Comparison of ENCODE assay signal across 8 mouse cellular contexts in the genomic region with DNA sequence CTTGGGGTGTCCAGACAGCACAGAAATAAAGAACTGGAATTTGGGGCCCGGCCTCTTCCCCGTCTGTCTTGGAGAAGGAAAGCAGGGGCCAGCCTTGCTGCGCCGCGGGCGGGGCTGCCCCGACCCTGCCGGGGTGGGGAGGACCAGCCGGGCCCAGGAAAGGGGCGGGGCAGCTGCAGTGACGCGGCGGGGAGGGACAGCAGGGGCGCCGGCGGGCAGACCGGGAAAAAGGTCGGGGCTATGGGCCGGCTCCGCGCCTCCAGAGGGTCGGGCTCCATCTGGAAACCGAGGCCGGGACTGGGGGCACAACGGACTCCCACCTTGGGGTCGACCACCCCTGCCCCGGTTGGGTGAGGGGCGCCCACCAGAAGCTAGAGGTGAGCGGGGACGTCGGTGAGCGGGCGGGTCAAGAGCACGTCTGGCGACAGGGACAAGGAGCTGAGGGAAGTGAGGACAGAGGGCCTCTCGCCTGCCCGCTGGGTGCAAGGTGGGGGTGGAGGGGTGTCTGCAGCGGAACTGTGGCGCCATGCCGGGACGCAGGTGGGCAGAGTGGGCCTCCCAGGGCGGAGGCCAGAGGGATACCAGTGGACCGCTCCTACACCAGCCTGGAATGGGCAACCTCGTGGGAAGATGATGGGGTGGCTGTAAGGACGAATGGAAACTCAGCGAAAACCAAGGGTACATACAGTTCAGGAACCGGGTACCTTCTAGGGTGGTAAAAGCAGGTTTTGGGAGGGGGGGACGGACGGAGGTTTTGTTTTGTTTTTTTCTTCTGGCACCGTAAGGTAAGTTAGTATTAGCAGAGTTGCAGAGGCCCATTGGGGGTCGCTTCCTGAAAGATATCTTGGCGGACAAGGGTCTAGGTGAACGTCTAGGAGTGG. TPM values are rescaled to one million over a fixed set of nuclear protein-coding genes. Genes with fewer than 3 reads are reported as not detected.
A peak's percentile ranks its signal among the peaks of the same experiment; 100 is the strongest.
DNase-seq lines count a peak whose midpoint lies in the region; ATAC-seq and TF ChIP-seq lines count a peak whose summit lies in the region.

A gene (plus strand): TSS at position 162 of the 881 bp plus-strand sequence.

- peaks cover 55% of the 10 kb centered on the region for H3K27me3 ChIP-seq in embryonic facial prominence, embryonic 10.5 days (replicated peaks; ENCODE audit: low read depth, poor library complexity, severe bottlenecking)
- peaks cover 27% of the 10 kb centered on the region for H3K27me3 ChIP-seq in liver, embryonic 11.5 days (replicated peaks; ENCODE audit: control insufficient read depth, insufficient read depth, low read length)
- H3K27me3 ChIP-seq in testis, adult 2 months (ENCODE audit: control insufficient read depth, insufficient read depth, low read length) = no peaks in the 10 kb centered on the region

- peak within 1 kb of the TSS; percentile 65 for H3K27ac ChIP-seq in embryonic facial prominence, embryonic 10.5 days (replicated peaks)
- H3K27ac ChIP-seq in liver, embryonic 11.5 days (ENCODE audit: low read depth, low read length) = peak within 1 kb of the TSS; percentile 57; the same call in 1 of the 2 replicates
- no peak within 1 kb of the TSS for H3K27ac ChIP-seq in testis, adult 2 months (ENCODE audit: control insufficient read depth, insufficient read depth, low read depth, low read length)

- H3K9me3 ChIP-seq in embryonic facial prominence, embryonic 10.5 days = no peaks in the 10 kb centered on the region
- no peaks in the 10 kb centered on the region for H3K9me3 ChIP-seq in liver, embryonic 11.5 days (ENCODE audit: control insufficient read depth, low read length)

- TF ChIP-seq POLR2A in testis, adult 2 months (IDR thresholded peaks at IDR 0.05; ENCODE audit: control insufficient read depth, low read depth, low read length) = no peak

- under 1% methylated on average over 53 of the region's 53 CpGs for WGBS in embryonic facial prominence, embryonic 10.5 days
- WGBS in liver, embryonic 11.5 days = 2% methylated on average over 53 of the region's 53 CpGs

- H3K4me3 ChIP-seq in embryonic facial prominence, embryonic 10.5 days = peak within 1 kb of the TSS; percentile 70
- peak within 1 kb of the TSS; percentile 69 for H3K4me3 ChIP-seq in liver, embryonic 11.5 days (ENCODE audit: low read depth, low read length)
- H3K4me3 ChIP-seq in testis, adult 2 months (ENCODE audit: control insufficient read depth, low read depth, low read length) = peak within 1 kb of the TSS; percentile 79

- H3K9ac ChIP-seq in liver, embryonic 11.5 days (ENCODE audit: low read depth, low read length) = peak within 1 kb of the TSS; percentile 59

- no peak for TF ChIP-seq CTCF in testis, adult 2 months (IDR thresholded peaks at IDR 0.05; ENCODE audit: control insufficient read depth, insufficient read depth, insufficient replicate concordance, low read depth, low read length)

- ATAC-seq in liver, embryonic 11.5 days (replicated peaks; ENCODE audit: low FRiP score) = peak; percentile 32; the same call in 1 of the 2 replicates

- no peaks in the 10 kb centered on the region for H3K36me3 ChIP-seq in embryonic facial prominence, embryonic 10.5 days (replicated peaks)
- no peaks in the 10 kb centered on the region for H3K36me3 ChIP-seq in liver, embryonic 11.5 days (ENCODE audit: control insufficient read depth, insufficient read depth, low read length)
- H3K36me3 ChIP-seq in testis, adult 2 months (ENCODE audit: control insufficient read depth, insufficient read depth, low read length) = no peaks in the 10 kb centered on the region

- peak within 1 kb of the TSS; percentile 92 for H3K4me2 ChIP-seq in liver, embryonic 11.5 days

- peaks cover 61% of the 10 kb centered on the region for H3K4me1 ChIP-seq in embryonic facial prominence, embryonic 10.5 days
- peaks cover 31% of the 10 kb centered on the region for H3K4me1 ChIP-seq in liver, embryonic 11.5 days (replicated peaks; ENCODE audit: control insufficient read depth, insufficient read depth, low read length)
- peaks cover 42% of the 10 kb centered on the region for H3K4me1 ChIP-seq in testis, adult 2 months (ENCODE audit: control insufficient read depth, insufficient read depth, low read length)

- DNase-seq in layer of hippocampus, adult 18-20 months (ENCODE audit: low spot score in 2 of 2) = no peak
- DNase-seq in layer of hippocampus, adult 11-12 months (ENCODE audit: low spot score) = no peak
- peak; percentile 68 for DNase-seq in embryonic facial prominence, embryonic 10.5 days (ENCODE audit: low spot score)
- DNase-seq in heart, adult 9 months (ENCODE audit: low spot score in 2 of 2) = peak; percentile 82 to 83
- DNase-seq in kidney, adult 9 months = peak; percentile 71
- peak; percentile 80 for DNase-seq in liver, embryonic 11.5 days (ENCODE audit: low spot score)
- peak; percentile 71 for DNase-seq in naive thymus-derived CD4-positive, alpha-beta T cell, adult 2 months (ENCODE audit: low read depth)

RNA-seq across cellular contexts. Expression of the gene that starts here (rescaled TPM):
- total RNA-seq in layer of hippocampus, adult 18-20 months (2021) = 100 to 1,000 TPM; 174 to 181 TPM
- polyA plus RNA-seq in embryonic facial prominence, embryonic 10.5 days (2016; fragmentation: Nextera tagmentation; extraction: Ambion mirVana) = 9.9 and 11.0 TPM in 2 replicates
- 7.2 and 8.0 TPM in 2 replicates for polyA plus RNA-seq in liver, embryonic 11.5 days (2014; fragmentation: Nextera tagmentation; extraction: Ambion mirVana)
- 31.9 and 42.8 TPM in 2 replicates for polyA plus RNA-seq in testis, adult 2 months (2012; rRNA removed)

Comparison
In these comparisons a context has a peak if more than half of its experiments do, and no peak if none do; other contexts are left out.
1. DNase-seq: peak in embryonic facial prominence, embryonic 10.5 days (single experiment), heart, adult 9 months (2 of 2), kidney, adult 9 months (single experiment), liver, embryonic 11.5 days (single experiment) and naive thymus-derived CD4-positive, alpha-beta T cell, adult 2 months (single experiment); none in layer of hippocampus, adult 18-20 months (0 of 2) and layer of hippocampus, adult 11-12 months (single experiment).
2. Peak in every context shown above with its lines, with median percentiles within 50 percentile points of each other: H3K4me3 ChIP-seq.